Mouse (Mus musculus): ENCODE data around the gene Ppy.
A peak's percentile ranks its signal among the peaks of the same experiment; 100 is the strongest.

The Ppy gene

GRCm38 (mm10) chr11:102101219-102101618 is at the start of gene Ppy:
TSS of gene Ppy (minus strand) at chr11:102101319.
- DNase-seq (ENCODE audit: low spot score in 2 of 2): no peak

- no peak for DNase-seq (ENCODE audit: low spot score in 2 of 2)
Measured at GRCm38 (mm10) chr11:102147213-102147989, 46.3 kb upstream of the Ppy start.

GRCm38 (mm10) chr11:102146531-102146930 is 45.4 kb upstream of the Ppy start:
- DNase-seq (ENCODE audit: low spot score in 2 of 2): no peak

- no peak for DNase-seq (ENCODE audit: low spot score in 2 of 2)
Measured at GRCm38 (mm10) chr11:102146005-102146404, 44.9 kb upstream of the Ppy start.

GRCm38 (mm10) chr11:102145471-102146001 is 44.4 kb upstream of the Ppy start, which contains the start of gene Nags:
TSS of gene Nags (plus strand) at chr11:102145513.
- DNase-seq (ENCODE audit: low spot score in 2 of 2): no peak

GRCm38 (mm10) chr11:102144957-102145470 is 43.9 kb upstream of the Ppy start:
- DNase-seq (ENCODE audit: low spot score in 2 of 2): no peak

GRCm38 (mm10) chr11:102142355-102142754 is 41.2 kb upstream of the Ppy start:
- no peak for DNase-seq (ENCODE audit: low spot score in 2 of 2)

GRCm38 (mm10) chr11:102140508-102140907 is 39.4 kb upstream of the Ppy start:
- DNase-seq (ENCODE audit: low spot score in 2 of 2): no peak

- no peak for DNase-seq (ENCODE audit: low spot score in 2 of 2)
Measured at GRCm38 (mm10) chr11:102138447-102138740, 37.3 kb upstream of the Ppy start.

GRCm38 (mm10) chr11:102137625-102138446 is 36.7 kb upstream of the Ppy start:
- DNase-seq (ENCODE audit: low spot score in 2 of 2): no peak

- DNase-seq (ENCODE audit: low spot score in 2 of 2): no peak
Measured at GRCm38 (mm10) chr11:102134516-102134915, 33.4 kb upstream of the Ppy start.

- DNase-seq (ENCODE audit: low spot score in 2 of 2): no peak
Measured at GRCm38 (mm10) chr11:102117386-102117785, 16.3 kb upstream of the Ppy start.

- no peak for DNase-seq (ENCODE audit: low spot score in 2 of 2)
Measured at GRCm38 (mm10) chr11:102116241-102116640, 15.1 kb upstream of the Ppy start.

- no peak for DNase-seq (ENCODE audit: low spot score in 2 of 2)
Measured at GRCm38 (mm10) chr11:102111576-102111975, 10.5 kb upstream of the Ppy start.

- no peak for DNase-seq (ENCODE audit: low spot score in 2 of 2)
Measured at GRCm38 (mm10) chr11:102107732-102108131, 6.6 kb upstream of the Ppy start, which contains the start of gene Pyy. TSS of gene Pyy (minus strand) at chr11:102107832.

- no peak for DNase-seq (ENCODE audit: low spot score in 2 of 2)
Measured at GRCm38 (mm10) chr11:102106911-102107310, 5.8 kb upstream of the Ppy start.

- no peak for DNase-seq (ENCODE audit: low spot score in 2 of 2)
Measured at GRCm38 (mm10) chr11:102102485-102103258, 1.6 kb upstream of the Ppy start.

GRCm38 (mm10) chr11:102096887-102097391 is 4.2 kb downstream of the Ppy start:
- peak; percentile 20 to 41 for DNase-seq (ENCODE audit: low spot score in 2 of 2)

GRCm38 (mm10) chr11:102096446-102096845 is 4.7 kb downstream of the Ppy start:
- DNase-seq (ENCODE audit: low spot score in 2 of 2): no peak

- DNase-seq (ENCODE audit: low spot score in 2 of 2): no peak
Measured at GRCm38 (mm10) chr11:102095676-102096075, 5.4 kb downstream of the Ppy start.

GRCm38 (mm10) chr11:102089088-102089808 is 11.9 kb downstream of the Ppy start:
- peak; percentile 53 to 59 for DNase-seq (ENCODE audit: low spot score in 2 of 2)
